Mouse (Mus musculus) hematopoietic stem cell, adult 5-6 weeks (primary cell): ENCODE results near the gene Crabp1. TPM values are rescaled to one million over a fixed set of nuclear protein-coding genes. Genes with fewer than 3 reads are reported as not detected.

Source experiments
- ATAC-seq, 2 experiments: fragments of 125-278 bp in 1 of 2; replicated peaks in 1 of 2; 2 replicates each; pipeline ENCODE4 v1.8.0; 2016 to 2017; ENCODE audit warnings: inconsistent platforms in 2 of 2, mild to moderate bottlenecking in 2 of 2, moderate number of reproducible peaks in 2 of 2, low read depth in 1 of 2, moderate TSS enrichment in 1 of 2; ENCODE audit not compliant: low FRiP score in 2 of 2, poor library complexity in 2 of 2, severe bottlenecking in 2 of 2, insufficient read depth in 1 of 2, low TSS enrichment in 1 of 2
- total RNA-seq: library from RNA; stranded (forward); fragments of 172-1452, 232-1000 nt; gene quantifications from 2 replicates; pipeline ENCODE4 v1.2.3, GENCODE M21; 2017

The Crabp1 gene
- total RNA-seq: not detected in 2 replicates

GRCm38 (mm10) chr9:54764561-54765217, at the start of gene Crabp1:
TSS of gene Crabp1 (plus strand) at chr9:54764748.
- no peak for ATAC-seq

GRCm38 (mm10) chr9:54715776-54716175, 48.8 kb upstream of the Crabp1 start:
- no peak for ATAC-seq

- ATAC-seq: no peak
Measured at GRCm38 (mm10) chr9:54717527-54717926, 47.0 kb upstream of the Crabp1 start.

- no peak for ATAC-seq
Measured at GRCm38 (mm10) chr9:54722156-54722555, 42.4 kb upstream of the Crabp1 start.

- no peak for ATAC-seq
Measured at GRCm38 (mm10) chr9:54722596-54722995, 42.0 kb upstream of the Crabp1 start.

GRCm38 (mm10) chr9:54726315-54726714, 38.2 kb upstream of the Crabp1 start:
- ATAC-seq: no peak

GRCm38 (mm10) chr9:54732122-54732521, 32.4 kb upstream of the Crabp1 start:
- no peak for ATAC-seq

GRCm38 (mm10) chr9:54733921-54734638, 30.5 kb upstream of the Crabp1 start, which contains the start of gene Wdr61:
TSS of gene Wdr61 (minus strand) at chr9:54734519.
- ATAC-seq: peak; percentile 95 to 96

- no peak for ATAC-seq
Measured at GRCm38 (mm10) chr9:54734639-54735252, 29.8 kb upstream of the Crabp1 start.

- peak; percentile 55 to 63 for ATAC-seq
Measured at GRCm38 (mm10) chr9:54736284-54736701, 28.3 kb upstream of the Crabp1 start.

- no peak for ATAC-seq
Measured at GRCm38 (mm10) chr9:54738376-54738775, 26.2 kb upstream of the Crabp1 start.

- peak in 1 of 2 experiments; percentile 27; a peak in 2 of 4 replicates for ATAC-seq
Measured at GRCm38 (mm10) chr9:54743891-54744290, 20.7 kb upstream of the Crabp1 start.

- no peak for ATAC-seq
Measured at GRCm38 (mm10) chr9:54745740-54746370, 18.7 kb upstream of the Crabp1 start.

- ATAC-seq: no peak
Measured at GRCm38 (mm10) chr9:54750215-54750981, 14.2 kb upstream of the Crabp1 start.

- ATAC-seq: no peak
Measured at GRCm38 (mm10) chr9:54751684-54752083, 12.9 kb upstream of the Crabp1 start.

GRCm38 (mm10) chr9:54752201-54752943, 12.2 kb upstream of the Crabp1 start:
- ATAC-seq: no peak

- ATAC-seq: no peak
Measured at GRCm38 (mm10) chr9:54752944-54753295, 11.6 kb upstream of the Crabp1 start.
